Mouse (Mus musculus): ENCODE measurements around the gene Fads6. TPM values are rescaled to one million over a fixed set of nuclear protein-coding genes. Genes with fewer than 3 reads are reported as not detected.

The Fads6 gene
- polyA plus RNA-seq, 1 experiment from 2014 or later: 0.32 TPM

GRCm38 (mm10) chr11:115247240-115247639 lies 50.2 kb downstream of the Fads6 start:
- no peak for ATAC-seq (ENCODE audit: low FRiP score, low TSS enrichment)
- 6% methylated on average over 3 of the region's 3 CpGs for WGBS
- Histone ChIP-seq H3K4me1 (ENCODE audit: control insufficient read depth, insufficient read depth, low read length) (peaks cover 21% of the 10 kb centered on the region; the same call in 1 of the 2 replicates), H3K27me3 (ENCODE audit: control insufficient read depth, insufficient read depth, low read length) (peaks cover 59% of the 10 kb centered on the region), H3K27ac (ENCODE audit: low read depth, low read length) (no peak overlapping the region), H3K9me3 (ENCODE audit: control insufficient read depth, low read length) (no peaks in the 10 kb centered on the region), H3K9ac (ENCODE audit: low read depth, low read length) (no peak overlapping the region), H3K4me3 (ENCODE audit: low read length) (no peak overlapping the region), H3K4me2 (replicated peaks; ENCODE audit: low read depth, low read length) (no peak overlapping the region), H3K36me3 (ENCODE audit: control insufficient read depth, insufficient read depth, low read length) (peaks cover 3% of the 10 kb centered on the region)

GRCm38 (mm10) chr11:115246386-115246785 lies 51.1 kb downstream of the Fads6 start:
- peaks cover 52% of the 10 kb centered on the region for H3K27me3 ChIP-seq (ENCODE audit: control insufficient read depth, insufficient read depth, low read length)
- H3K27ac ChIP-seq (ENCODE audit: low read depth, low read length): no peak overlapping the region
- no peak overlapping the region for H3K4me2 ChIP-seq (replicated peaks; ENCODE audit: low read depth, low read length)
- no peak overlapping the region for H3K9ac ChIP-seq (ENCODE audit: low read depth, low read length)
- peaks cover 21% of the 10 kb centered on the region; the same call in 1 of the 2 replicates for H3K4me1 ChIP-seq (ENCODE audit: control insufficient read depth, insufficient read depth, low read length)
- H3K9me3 ChIP-seq (ENCODE audit: control insufficient read depth, low read length): no peaks in the 10 kb centered on the region
- H3K36me3 ChIP-seq (ENCODE audit: control insufficient read depth, insufficient read depth, low read length): peaks cover 3% of the 10 kb centered on the region
- no peak overlapping the region for H3K4me3 ChIP-seq (ENCODE audit: low read length)
- no peak for ATAC-seq (ENCODE audit: low FRiP score, low TSS enrichment)
- 60% methylated on average over 8 of the region's 8 CpGs for WGBS

DNA sequence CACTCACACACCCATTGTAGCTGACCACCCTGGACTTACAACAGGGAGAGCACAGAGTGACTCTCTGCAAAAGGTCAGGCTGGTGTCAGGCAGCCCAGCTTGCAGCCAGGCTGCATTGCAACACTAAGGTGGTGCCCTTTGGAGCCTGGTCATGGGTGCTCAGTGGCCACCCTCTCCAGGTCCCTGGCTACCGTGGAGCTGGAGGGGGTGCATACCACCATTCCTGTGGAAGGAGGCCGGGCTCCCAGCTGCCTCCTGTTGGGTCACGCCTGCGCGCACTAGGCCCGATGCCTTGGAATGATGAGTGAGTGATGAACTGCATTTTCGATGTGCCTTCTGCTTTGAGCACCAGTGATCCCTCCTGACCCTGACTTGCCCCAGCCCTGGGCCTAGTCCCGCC lies 52.6 kb downstream of the Fads6 start:
- H3K4me3 ChIP-seq (ENCODE audit: low read length): no peak overlapping the region
- peaks cover 24% of the 10 kb centered on the region for H3K4me1 ChIP-seq (ENCODE audit: control insufficient read depth, insufficient read depth, low read length)
- no peak for ATAC-seq (ENCODE audit: low FRiP score, low TSS enrichment)
- H3K27me3 ChIP-seq (ENCODE audit: control insufficient read depth, insufficient read depth, low read length): peaks cover 37% of the 10 kb centered on the region
- no peak overlapping the region for H3K27ac ChIP-seq (ENCODE audit: low read depth, low read length)
- no peak overlapping the region for H3K4me2 ChIP-seq (replicated peaks; ENCODE audit: low read depth, low read length)
- no peak overlapping the region for H3K9ac ChIP-seq (ENCODE audit: low read depth, low read length)
- H3K9me3 ChIP-seq (ENCODE audit: control insufficient read depth, low read length): no peaks in the 10 kb centered on the region
- H3K36me3 ChIP-seq (ENCODE audit: control insufficient read depth, insufficient read depth, low read length): peaks cover 3% of the 10 kb centered on the region
- WGBS: 71% methylated on average over 8 of the region's 8 CpGs

DNA sequence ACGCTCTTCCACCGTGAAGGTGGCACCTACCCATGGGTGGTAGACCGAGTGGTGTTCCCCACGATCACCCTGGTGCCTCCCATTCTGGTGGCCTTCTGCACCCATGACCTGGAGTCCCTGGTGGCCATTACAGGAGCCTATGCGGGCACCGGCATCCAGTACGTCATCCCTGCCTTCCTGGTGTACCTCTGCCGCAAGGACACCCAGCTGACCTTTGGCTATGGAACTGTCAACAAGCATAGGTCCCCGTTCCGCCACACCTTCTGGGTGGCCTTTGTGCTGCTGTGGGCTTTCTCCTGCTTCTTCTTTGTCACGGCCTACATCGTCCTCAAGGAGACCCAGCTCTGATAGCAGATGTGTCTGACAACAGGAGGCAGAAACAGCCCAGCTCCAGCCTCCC lies 53.7 kb downstream of the Fads6 start:
- no peak overlapping the region for H3K4me3 ChIP-seq (ENCODE audit: low read length)
- peaks cover 21% of the 10 kb centered on the region for H3K4me1 ChIP-seq (ENCODE audit: control insufficient read depth, insufficient read depth, low read length)
- H3K27ac ChIP-seq (ENCODE audit: low read depth, low read length): no peak overlapping the region
- no peak for ATAC-seq (ENCODE audit: low FRiP score, low TSS enrichment)
- 90% methylated on average over 12 of the region's 12 CpGs for WGBS
- H3K4me2 ChIP-seq (replicated peaks; ENCODE audit: low read depth, low read length): no peak overlapping the region
- no peaks in the 10 kb centered on the region for H3K9me3 ChIP-seq (ENCODE audit: control insufficient read depth, low read length)
- H3K9ac ChIP-seq (ENCODE audit: low read depth, low read length): no peak overlapping the region
- H3K27me3 ChIP-seq (ENCODE audit: control insufficient read depth, insufficient read depth, low read length): peaks cover 27% of the 10 kb centered on the region
- H3K36me3 ChIP-seq (ENCODE audit: control insufficient read depth, insufficient read depth, low read length): peaks cover 3% of the 10 kb centered on the region

DNA sequence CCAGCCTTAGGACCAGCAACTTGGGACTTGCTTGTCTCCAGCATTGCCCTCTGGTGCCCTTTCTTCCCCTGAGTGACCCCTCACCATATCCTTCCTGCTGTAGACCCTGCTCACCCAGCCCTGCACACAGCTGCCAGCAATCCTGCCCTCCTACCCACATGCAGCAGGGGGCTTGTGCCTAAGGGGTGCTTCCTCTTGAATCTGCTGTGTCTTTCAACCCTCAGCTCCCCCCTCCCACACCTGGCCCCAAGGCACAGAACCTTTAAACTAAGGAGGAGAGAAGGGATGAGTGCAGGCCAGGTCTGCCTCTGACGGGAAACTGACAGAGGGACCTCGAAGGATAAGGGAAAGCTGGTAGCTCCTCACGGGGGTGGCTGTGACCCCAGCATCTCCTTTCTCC lies 54.7 kb downstream of the Fads6 start:
- Histone ChIP-seq H3K4me3 (ENCODE audit: low read length) (no peak overlapping the region), H3K9ac (ENCODE audit: low read depth, low read length) (no peak overlapping the region), H3K27ac (ENCODE audit: low read depth, low read length) (no peak overlapping the region), H3K27me3 (ENCODE audit: control insufficient read depth, insufficient read depth, low read length) (peaks cover 16% of the 10 kb centered on the region; the same call in 1 of the 2 replicates), H3K9me3 (ENCODE audit: control insufficient read depth, low read length) (no peaks in the 10 kb centered on the region), H3K36me3 (ENCODE audit: control insufficient read depth, insufficient read depth, low read length) (peaks cover 3% of the 10 kb centered on the region), H3K4me1 (ENCODE audit: control insufficient read depth, insufficient read depth, low read length) (peaks cover 27% of the 10 kb centered on the region), H3K4me2 (replicated peaks; ENCODE audit: low read depth, low read length) (no peak overlapping the region)
- 80% methylated on average over 3 of the region's 3 CpGs for WGBS
- no peak for ATAC-seq (ENCODE audit: low FRiP score, low TSS enrichment)

GRCm38 (mm10) chr11:115241402-115241801 lies 56.1 kb downstream of the Fads6 start:
- 53% methylated on average over 11 of the region's 11 CpGs for WGBS
- H3K27me3 ChIP-seq (ENCODE audit: control insufficient read depth, insufficient read depth, low read length): peaks cover 7% of the 10 kb centered on the region; the same call in 1 of the 2 replicates
- no peak overlapping the region for H3K4me2 ChIP-seq (replicated peaks; ENCODE audit: low read depth, low read length)

GRCm38 (mm10) chr11:115236570-115236969 lies 60.9 kb downstream of the Fads6 start:
- H3K4me1 ChIP-seq (ENCODE audit: control insufficient read depth, insufficient read depth, low read length): peaks cover 33% of the 10 kb centered on the region

More at GRCm38 (mm10) chr11:115241402-115241801, 56.1 kb downstream of the Fads6 start:
- Histone ChIP-seq H3K27ac (ENCODE audit: low read depth, low read length) (no peak overlapping the region), H3K9ac (ENCODE audit: low read depth, low read length) (no peak overlapping the region), H3K4me3 (ENCODE audit: low read length) (no peak overlapping the region), H3K4me1 (ENCODE audit: control insufficient read depth, insufficient read depth, low read length) (peaks cover 32% of the 10 kb centered on the region), H3K9me3 (ENCODE audit: control insufficient read depth, low read length) (no peaks in the 10 kb centered on the region), H3K36me3 (ENCODE audit: control insufficient read depth, insufficient read depth, low read length) (peaks cover 3% of the 10 kb centered on the region)
- no peak for ATAC-seq (ENCODE audit: low FRiP score, low TSS enrichment)

GRCm38 (mm10) chr11:115234320-115235044 lies 63.0 kb downstream of the Fads6 start:
- no peak overlapping the region for H3K4me2 ChIP-seq (replicated peaks; ENCODE audit: low read depth, low read length)
- H3K9me3 ChIP-seq (ENCODE audit: control insufficient read depth, low read length): no peaks in the 10 kb centered on the region
- H3K4me1 ChIP-seq (ENCODE audit: control insufficient read depth, insufficient read depth, low read length): peaks cover 28% of the 10 kb centered on the region
- H3K4me3 ChIP-seq (ENCODE audit: low read length): no peak overlapping the region
- peaks cover 18% of the 10 kb centered on the region; the same call in 1 of the 2 replicates for H3K27me3 ChIP-seq (ENCODE audit: control insufficient read depth, insufficient read depth, low read length)
- no peaks in the 10 kb centered on the region; the same call in 1 of the 2 replicates for H3K36me3 ChIP-seq (ENCODE audit: control insufficient read depth, insufficient read depth, low read length)
- 59% methylated on average over 15 of the region's 15 CpGs for WGBS
- H3K9ac ChIP-seq (ENCODE audit: low read depth, low read length): no peak overlapping the region
- ATAC-seq (ENCODE audit: low FRiP score, low TSS enrichment): no peak
- H3K27ac ChIP-seq (ENCODE audit: low read depth, low read length): no peak overlapping the region

More at GRCm38 (mm10) chr11:115236570-115236969, 60.9 kb downstream of the Fads6 start:
- no peak overlapping the region for H3K4me3 ChIP-seq (ENCODE audit: low read length)
- no peak overlapping the region for H3K9ac ChIP-seq (ENCODE audit: low read depth, low read length)
- no peaks in the 10 kb centered on the region for H3K36me3 ChIP-seq (ENCODE audit: control insufficient read depth, insufficient read depth, low read length)
- H3K27me3 ChIP-seq (ENCODE audit: control insufficient read depth, insufficient read depth, low read length): peaks cover 18% of the 10 kb centered on the region; the same call in 1 of the 2 replicates
- no peaks in the 10 kb centered on the region for H3K9me3 ChIP-seq (ENCODE audit: control insufficient read depth, low read length)
- no peak overlapping the region for H3K27ac ChIP-seq (ENCODE audit: low read depth, low read length)
- no peak overlapping the region; the same call in 1 of the 2 replicates for H3K4me2 ChIP-seq (replicated peaks; ENCODE audit: low read depth, low read length)
- peak; percentile 7; the same call in 1 of the 2 replicates for ATAC-seq (ENCODE audit: low FRiP score, low TSS enrichment)
- WGBS: 9% methylated on average over 5 of the region's 5 CpGs

DNA sequence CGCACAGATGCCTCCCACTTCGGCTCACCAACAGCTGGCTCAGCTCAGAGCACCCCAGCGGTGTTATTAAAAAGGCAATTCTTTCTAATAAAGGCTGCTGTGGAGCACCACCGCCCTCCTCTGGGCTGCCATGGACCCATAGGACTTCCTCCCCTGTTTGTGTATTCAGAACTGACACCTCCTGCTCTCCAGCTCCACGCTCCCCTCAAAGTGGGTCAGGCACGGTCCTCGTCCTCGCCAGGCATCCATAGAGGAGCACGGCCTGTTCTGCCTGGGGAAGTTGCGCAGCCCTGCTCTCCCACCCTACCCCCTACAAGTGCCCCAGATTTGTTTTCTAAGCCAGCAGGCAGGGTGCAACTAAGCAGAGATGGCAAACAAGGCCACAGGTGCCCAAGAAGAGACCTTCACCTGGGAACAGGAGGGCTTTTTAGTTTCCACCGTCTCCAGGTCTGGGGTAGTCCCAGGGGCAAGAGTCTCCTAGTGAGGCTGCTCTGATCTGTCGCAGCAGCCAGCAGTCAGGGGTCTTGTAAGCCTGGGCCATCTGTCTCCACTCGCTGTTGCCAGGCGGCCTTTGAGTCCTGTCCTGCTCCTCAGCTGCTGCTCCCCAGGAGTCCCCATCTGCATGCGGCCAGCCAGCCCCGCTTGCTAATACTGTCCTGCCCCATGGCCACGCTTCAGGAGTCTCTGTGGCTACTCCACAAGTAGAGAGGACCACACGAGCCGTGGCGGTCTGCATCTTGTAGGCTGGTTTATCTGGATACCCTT lies 63.8 kb downstream of the Fads6 start:
- Histone ChIP-seq H3K4me3 (ENCODE audit: low read length) (no peak overlapping the region), H3K27me3 (ENCODE audit: control insufficient read depth, insufficient read depth, low read length) (peaks cover 18% of the 10 kb centered on the region; the same call in 1 of the 2 replicates), H3K9me3 (ENCODE audit: control insufficient read depth, low read length) (no peaks in the 10 kb centered on the region), H3K4me1 (ENCODE audit: control insufficient read depth, insufficient read depth, low read length) (peaks cover 28% of the 10 kb centered on the region), H3K27ac (ENCODE audit: low read depth, low read length) (no peak overlapping the region), H3K4me2 (replicated peaks; ENCODE audit: low read depth, low read length) (no peak overlapping the region), H3K36me3 (ENCODE audit: control insufficient read depth, insufficient read depth, low read length) (no peaks in the 10 kb centered on the region; the same call in 1 of the 2 replicates), H3K9ac (ENCODE audit: low read depth, low read length) (no peak overlapping the region)
- WGBS: 66% methylated on average over 20 of the region's 20 CpGs
- ATAC-seq (ENCODE audit: low FRiP score, low TSS enrichment): no peak
